Mouse (Mus musculus): Measurements from ENCODE around the gene Ralgps2.

GRCm38 (mm10) chr1:156860266-156860665 is 79.2 kb downstream of the Ralgps2 start:
- no peak for TF ChIP-seq CTCF (conservative IDR thresholded peaks at IDR 0.05; ENCODE audit: low read length)
- TF ChIP-seq POU5F1 (IDR thresholded peaks at IDR 0.05; ENCODE audit: borderline replicate concordance, low read length), result no peak
- TF ChIP-seq NANOG (IDR thresholded peaks at IDR 0.05; ENCODE audit: borderline replicate concordance, low read length), result no peak
